Mouse (Mus musculus) midbrain, embryonic 10.5 days (tissue): ENCODE measurements around the gene Hmmr. TPM values are rescaled to one million over a fixed set of nuclear protein-coding genes. Genes with fewer than 3 reads are reported as not detected.

ENCODE experiments used
- DNase-seq: peaks from one replicate; pipeline ENCODE4 v3.0.0-alpha.2; 2017; ENCODE audit warnings: low spot score
- H3K27ac ChIP-seq: fragments of 300-500 bp; sonication (generic); replicated peaks from 2 replicates; pipeline ENCODE4 v1.5.1; 2016; ENCODE audit warnings: mild to moderate bottlenecking
- H3K27me3 ChIP-seq: fragments of 300-500 bp; sonication (generic); 2 replicates; pipeline ENCODE4 v1.6.1; 2016; ENCODE audit warnings: low read depth, mild to moderate bottlenecking; ENCODE audit not compliant: poor library complexity, severe bottlenecking
- H3K36me3 ChIP-seq: fragments of 300-500 bp; sonication (generic); 2 replicates; pipeline ENCODE4 v1.6.1; 2016; ENCODE audit warnings: mild to moderate bottlenecking, moderate library complexity
- H3K4me1 ChIP-seq: fragments of 300-500 bp; sonication (generic); 2 replicates; pipeline ENCODE4 v1.6.1; 2016
- H3K4me3 ChIP-seq: fragments of 300-500 bp; sonication (generic); 2 replicates; pipeline ENCODE4 v1.5.1; 2016; ENCODE audit warnings: mild to moderate bottlenecking, moderate library complexity
- H3K9me3 ChIP-seq: fragments of 300-500 bp; sonication (generic); replicated peaks from 2 replicates; pipeline ENCODE4 v1.6.1; 2016; ENCODE audit warnings: mild to moderate bottlenecking
- WGBS: fragments of 180-500 bp; shearing (Covaris S2); methylation state at CpG from one replicate; pipeline ENCODE4 v1.1.7; 2016; 5-methylcytosine and 5-hydroxymethylcytosine counted together
- polyA plus RNA-seq: library from polyadenylated mRNA; unstranded; fragments of >200 nt; fragmentation: Nextera tagmentation; extraction: Ambion mirVana; gene quantifications from 2 replicates; pipeline ENCODE4 v1.2.1, GENCODE M21; 2016

The Hmmr gene
- polyA plus RNA-seq = 58.8 and 62.9 TPM in 2 replicates

GRCm38 (mm10) chr11:40733339-40734174 lies at the start of gene Hmmr, which contains the start of gene Nudcd2:
TSS of gene Hmmr (minus strand) at chr11:40733422.
TSS of gene Nudcd2 (plus strand) at chr11:40733667.
- Histone ChIP-seq H3K36me3 (peaks cover 59% of the 10 kb centered on the region), H3K27me3 (no peaks in the 10 kb centered on the region), H3K9me3 (no peaks in the 10 kb centered on the region), H3K4me3 (peak within 1 kb of the TSS; percentile 91), H3K27ac (peak within 1 kb of the TSS; percentile 97), H3K4me1 (peaks cover 43% of the 10 kb centered on the region)
- WGBS = under 1% methylated on average over 52 of the region's 52 CpGs
- DNase-seq = peak; percentile 95

GRCm38 (mm10) chr11:40781857-40782256 lies 48.6 kb upstream of the Hmmr start:
- no peaks in the 10 kb centered on the region for H3K36me3 ChIP-seq
- H3K4me1 ChIP-seq = no peaks in the 10 kb centered on the region
- DNase-seq = no peak
- 80% methylated on average over 2 of the region's 2 CpGs for WGBS
- no peak overlapping the region for H3K4me3 ChIP-seq
- H3K27ac ChIP-seq = no peak overlapping the region
- H3K9me3 ChIP-seq = no peaks in the 10 kb centered on the region
- H3K27me3 ChIP-seq = no peaks in the 10 kb centered on the region

GRCm38 (mm10) chr11:40775315-40776269 lies 42.4 kb upstream of the Hmmr start:
- Histone ChIP-seq H3K4me3 (no peak overlapping the region), H3K27ac (no peak overlapping the region), H3K36me3 (no peaks in the 10 kb centered on the region), H3K9me3 (no peaks in the 10 kb centered on the region), H3K4me1 (no peaks in the 10 kb centered on the region), H3K27me3 (no peaks in the 10 kb centered on the region)
- WGBS = 57% methylated on average over 12 of the region's 12 CpGs
- DNase-seq = peak; percentile 16

- DNase-seq = no peak
- Histone ChIP-seq H3K36me3 (no peaks in the 10 kb centered on the region), H3K27me3 (no peaks in the 10 kb centered on the region), H3K4me1 (no peaks in the 10 kb centered on the region), H3K4me3 (no peak overlapping the region), H3K27ac (no peak overlapping the region), H3K9me3 (no peaks in the 10 kb centered on the region)
- WGBS = 85% methylated on average over 4 of the region's 4 CpGs
Observed at GRCm38 (mm10) chr11:40764690-40765089, 31.5 kb upstream of the Hmmr start.

GRCm38 (mm10) chr11:40763395-40763794 lies 30.2 kb upstream of the Hmmr start:
- no peak for DNase-seq
- H3K27me3 ChIP-seq = no peaks in the 10 kb centered on the region
- H3K36me3 ChIP-seq = no peaks in the 10 kb centered on the region
- no peak overlapping the region for H3K4me3 ChIP-seq
- H3K9me3 ChIP-seq = no peaks in the 10 kb centered on the region
- 32% methylated on average over 2 of the region's 2 CpGs for WGBS
- no peaks in the 10 kb centered on the region for H3K4me1 ChIP-seq
- no peak overlapping the region for H3K27ac ChIP-seq

GRCm38 (mm10) chr11:40759896-40760295 lies 26.7 kb upstream of the Hmmr start:
- Histone ChIP-seq H3K27me3 (no peaks in the 10 kb centered on the region), H3K27ac (no peak overlapping the region), H3K4me1 (peaks cover 7% of the 10 kb centered on the region), H3K4me3 (no peak overlapping the region), H3K36me3 (no peaks in the 10 kb centered on the region), H3K9me3 (no peaks in the 10 kb centered on the region)
- 87% methylated on average over 8 of the region's 8 CpGs for WGBS
- DNase-seq = no peak

- Histone ChIP-seq H3K4me3 (no peak overlapping the region), H3K27ac (peak overlapping the region; percentile 90), H3K36me3 (0 out of 2 replicates have a peak, but pooled peaks cover 2% of the 10 kb centered on the region), H3K9me3 (no peaks in the 10 kb centered on the region), H3K27me3 (no peaks in the 10 kb centered on the region), H3K4me1 (peaks cover 18% of the 10 kb centered on the region)
- WGBS = 88% methylated on average over 8 of the region's 8 CpGs
- DNase-seq = no peak
Observed at GRCm38 (mm10) chr11:40755968-40756367, 22.7 kb upstream of the Hmmr start.

GRCm38 (mm10) chr11:40755109-40755627 lies 21.9 kb upstream of the Hmmr start, which contains the start of gene Ccng1:
TSS of gene Ccng1 (minus strand) at chr11:40755311.
- Histone ChIP-seq H3K36me3 (0 out of 2 replicates have a peak, but pooled peaks cover 2% of the 10 kb centered on the region), H3K27ac (peak within 1 kb of the TSS; percentile 90), H3K27me3 (no peaks in the 10 kb centered on the region), H3K4me1 (peaks cover 18% of the 10 kb centered on the region), H3K4me3 (peak within 1 kb of the TSS; percentile 77), H3K9me3 (no peaks in the 10 kb centered on the region)
- DNase-seq = peak; percentile 91
- under 1% methylated on average over 25 of the region's 25 CpGs for WGBS

- 3% methylated on average over 19 of the region's 19 CpGs for WGBS
Observed at GRCm38 (mm10) chr11:40754664-40755107, 21.5 kb upstream of the Hmmr start.

GRCm38 (mm10) chr11:40753836-40754235 lies 20.6 kb upstream of the Hmmr start:
- H3K4me3 ChIP-seq = 0 out of 2 replicates have a peak overlapping the region, but pooled peaks have one; percentile 77
- no peaks in the 10 kb centered on the region for H3K9me3 ChIP-seq
- peaks cover 18% of the 10 kb centered on the region for H3K4me1 ChIP-seq
- H3K27me3 ChIP-seq = no peaks in the 10 kb centered on the region
- DNase-seq = no peak
- peaks cover 7% of the 10 kb centered on the region; the same call in 1 of the 2 replicates for H3K36me3 ChIP-seq
- H3K27ac ChIP-seq = no peak overlapping the region
- WGBS = 81% methylated on average over 6 of the region's 6 CpGs

More at GRCm38 (mm10) chr11:40754664-40755107, 21.5 kb upstream of the Hmmr start:
- Histone ChIP-seq H3K27me3 (no peaks in the 10 kb centered on the region), H3K4me1 (peaks cover 18% of the 10 kb centered on the region), H3K4me3 (peak overlapping the region; percentile 77), H3K9me3 (no peaks in the 10 kb centered on the region), H3K36me3 (peaks cover 5% of the 10 kb centered on the region; the same call in 1 of the 2 replicates), H3K27ac (peak overlapping the region; percentile 90)
- DNase-seq = no peak

- Histone ChIP-seq H3K4me1 (no peaks in the 10 kb centered on the region), H3K36me3 (peaks cover 12% of the 10 kb centered on the region; the same call in 1 of the 2 replicates), H3K4me3 (no peak overlapping the region), H3K27ac (no peak overlapping the region), H3K9me3 (no peaks in the 10 kb centered on the region), H3K27me3 (no peaks in the 10 kb centered on the region)
- 72% methylated on average over 2 of the region's 2 CpGs for WGBS
- DNase-seq = no peak
Observed at GRCm38 (mm10) chr11:40747716-40748115, 14.5 kb upstream of the Hmmr start.

GRCm38 (mm10) chr11:40746361-40746760 lies 13.1 kb upstream of the Hmmr start:
- Histone ChIP-seq H3K36me3 (peaks cover 16% of the 10 kb centered on the region), H3K27ac (no peak overlapping the region)
- WGBS = 93% methylated on average over 12 of the region's 12 CpGs

More at GRCm38 (mm10) chr11:40746361-40746760, 13.1 kb upstream of the Hmmr start:
- Histone ChIP-seq H3K4me1 (no peaks in the 10 kb centered on the region), H3K27me3 (no peaks in the 10 kb centered on the region), H3K4me3 (no peak overlapping the region), H3K9me3 (no peaks in the 10 kb centered on the region)
- no peak for DNase-seq
